Mouse (Mus musculus) erythroid progenitor cell, adult 5-6 weeks (primary cell): ENCODE measurements around the gene Ncapd3. TPM values are rescaled to one million over a fixed set of nuclear protein-coding genes. Genes with fewer than 3 reads are reported as not detected.

Experiments
- ATAC-seq: replicated peaks from 2 replicates; pipeline ENCODE4 v1.8.0; 2016; ENCODE audit warnings: moderate number of reproducible peaks, mild to moderate bottlenecking, moderate TSS enrichment, inconsistent platforms; ENCODE audit not compliant: poor library complexity, low FRiP score, severe bottlenecking
- total RNA-seq, 2 experiments: library from RNA; stranded (forward) in 1 of 2; stranded (reverse) in 1 of 2; fragments of 150-400 nt in 1 of 2; fragments of 186-747, 209-891 nt in 1 of 2; gene quantifications; 2 replicates each; pipeline versions ENCODE4 v1.2.3 to v1.2.4; 2015 to 2017; ENCODE audit warnings: low replicate concordance in 2 of 2

Gene Ncapd3
- total RNA-seq (2015; ENCODE audit: low replicate concordance) = 406 and 456 TPM in 2 replicates
- 245 and 279 TPM in 2 replicates for total RNA-seq (2017; ENCODE audit: low replicate concordance)

DNA sequence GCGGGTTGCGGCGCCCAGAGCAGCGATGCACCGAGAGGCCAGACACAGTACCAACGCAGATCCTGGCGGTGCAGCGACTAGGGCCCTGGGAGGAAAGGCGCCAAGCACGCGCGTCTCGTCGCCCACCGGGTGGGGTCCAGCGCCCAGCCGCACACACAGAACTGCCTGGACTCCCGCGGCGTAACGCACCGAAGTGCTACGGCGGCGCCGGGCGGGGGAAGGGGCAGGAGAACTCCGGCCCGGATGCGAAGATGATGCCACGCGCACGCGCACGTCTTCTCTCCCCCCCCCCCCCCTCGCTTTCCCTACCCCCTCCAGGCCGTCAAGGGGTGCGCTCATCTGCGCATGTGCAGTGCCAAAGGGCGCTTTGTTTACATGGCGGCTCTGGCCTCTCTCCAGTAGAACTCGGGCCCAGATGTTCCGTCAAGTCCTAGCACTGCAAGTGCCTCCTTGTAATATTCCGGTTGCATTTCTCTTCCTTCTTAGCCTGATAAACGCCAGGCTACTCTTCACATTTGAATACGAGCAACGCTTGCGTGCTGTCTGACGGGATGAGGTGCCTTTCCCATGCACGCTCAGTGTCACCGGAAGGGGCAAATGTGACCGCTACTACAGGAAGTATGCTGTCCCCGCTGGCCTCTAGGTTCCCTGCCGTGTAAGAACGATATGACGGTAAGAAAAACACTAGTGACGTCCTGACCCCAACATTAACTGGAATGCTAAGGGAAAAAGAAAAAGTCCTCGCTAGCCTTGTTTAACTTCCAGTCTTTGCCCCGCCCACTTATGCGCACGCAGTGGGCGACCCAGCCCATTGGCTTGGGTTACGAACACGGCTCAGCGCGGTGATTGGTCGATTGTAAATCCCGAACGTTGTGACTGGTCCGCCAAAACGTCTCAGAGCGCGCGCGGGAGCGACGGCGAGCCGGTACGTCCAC lies at the start of gene Ncapd3, which contains the start of gene Vps26b:
TSS of gene Ncapd3 (plus strand) at position 348 of the 935 bp plus-strand sequence.
TSS of gene Vps26b (minus strand) at position 238 of the 935 bp plus-strand sequence.
- ATAC-seq = peak; percentile 93

DNA sequence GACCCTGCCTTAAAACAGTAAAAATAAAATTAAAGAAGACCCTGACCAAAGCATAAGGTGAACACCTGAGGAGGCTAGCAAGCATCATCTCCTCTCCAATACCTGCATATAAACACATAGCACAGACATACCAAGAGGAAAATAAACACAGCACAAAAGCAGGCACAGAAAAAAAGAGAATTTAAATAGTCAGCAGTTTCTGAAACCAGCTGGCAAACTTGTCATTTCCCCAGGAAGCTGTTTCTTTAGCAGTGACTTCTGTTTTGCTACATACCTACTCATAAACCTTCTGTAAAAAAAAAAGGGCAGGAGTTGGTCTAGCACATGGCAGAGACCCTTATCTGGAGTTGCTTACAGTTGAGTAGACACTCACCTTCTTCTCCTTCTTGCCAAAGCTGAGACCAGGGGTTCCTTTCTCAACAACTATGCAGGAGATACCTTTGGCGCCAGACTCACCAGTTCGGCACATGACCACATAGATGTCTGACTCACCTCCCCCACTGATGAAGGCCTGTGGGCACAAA lies 44.8 kb upstream of the Ncapd3 start:
- ATAC-seq = no peak

DNA sequence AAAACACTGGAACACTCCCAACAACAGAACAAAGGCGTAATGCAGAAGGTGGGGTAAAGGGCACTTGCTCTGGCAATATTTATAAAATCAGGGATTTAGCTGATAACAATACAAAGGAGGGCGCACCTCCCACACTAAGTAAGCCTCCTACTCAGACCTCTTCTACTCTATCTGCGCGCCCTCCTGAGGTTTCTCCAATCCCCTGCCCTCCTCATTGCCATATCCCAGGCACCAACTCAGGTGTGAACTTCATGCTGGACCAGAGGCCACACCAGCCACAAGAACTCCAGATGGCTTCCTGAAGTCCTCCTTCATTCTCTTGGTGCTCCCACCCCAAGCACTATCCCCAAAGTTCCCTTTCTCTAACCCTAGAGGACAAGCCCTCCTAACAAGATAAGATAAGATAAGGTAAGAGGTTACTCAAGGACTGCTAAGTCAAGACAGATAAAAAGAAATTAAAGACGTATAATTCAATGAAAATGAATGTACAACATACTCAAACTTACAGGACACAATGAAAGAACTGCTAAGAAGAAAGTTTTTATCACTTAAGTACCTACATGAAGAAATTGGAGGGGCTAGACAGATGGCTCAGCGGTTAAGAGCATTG lies 44.2 kb upstream of the Ncapd3 start:
- ATAC-seq = no peak

DNA sequence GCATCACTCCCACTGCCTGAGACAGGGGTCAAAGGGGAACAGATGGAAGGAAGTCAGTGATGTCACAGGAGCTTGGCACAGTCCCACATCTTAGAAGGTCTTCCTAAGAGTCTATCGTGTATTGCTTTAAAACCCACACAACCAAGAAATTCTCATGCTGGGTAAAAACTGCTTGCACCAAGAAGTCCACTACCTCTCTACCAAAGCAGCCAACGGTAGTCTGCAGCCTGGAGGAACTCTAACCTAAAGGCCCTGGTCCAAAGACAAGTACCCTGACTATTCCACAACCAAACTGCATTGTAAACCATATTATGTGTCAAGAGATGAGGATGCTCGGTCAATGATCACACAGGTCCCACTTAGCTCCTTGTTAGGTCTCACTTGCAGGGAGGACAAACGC lies 39.8 kb upstream of the Ncapd3 start:
- ATAC-seq = no peak

DNA sequence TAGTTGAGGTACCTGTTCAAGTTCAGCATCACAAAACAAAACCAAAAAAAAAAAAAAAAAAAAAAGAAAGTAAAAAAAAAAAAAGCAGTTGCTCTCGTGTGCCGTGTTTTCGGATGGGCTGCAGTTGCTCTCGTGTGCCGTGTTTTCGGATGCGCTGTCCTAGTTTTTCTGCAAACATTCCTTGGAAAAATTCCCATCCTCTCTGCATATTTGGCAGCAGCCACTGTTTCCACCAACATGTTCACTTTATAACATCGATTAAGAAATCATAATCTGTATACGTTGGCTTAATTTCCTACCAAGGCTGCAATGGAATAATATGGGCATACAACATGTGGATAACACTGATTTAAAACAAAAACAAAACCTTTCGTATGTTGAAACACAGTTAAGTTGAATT lies 36.9 kb upstream of the Ncapd3 start:
- ATAC-seq = no peak

- no peak for ATAC-seq
Measured at GRCm38 (mm10) chr9:26993900-26994299, 36.1 kb upstream of the Ncapd3 start.

- no peak for ATAC-seq
Measured at GRCm38 (mm10) chr9:26997062-26997461, 32.9 kb upstream of the Ncapd3 start.

GRCm38 (mm10) chr9:26997501-26997900 lies 32.5 kb upstream of the Ncapd3 start:
- no peak for ATAC-seq

DNA sequence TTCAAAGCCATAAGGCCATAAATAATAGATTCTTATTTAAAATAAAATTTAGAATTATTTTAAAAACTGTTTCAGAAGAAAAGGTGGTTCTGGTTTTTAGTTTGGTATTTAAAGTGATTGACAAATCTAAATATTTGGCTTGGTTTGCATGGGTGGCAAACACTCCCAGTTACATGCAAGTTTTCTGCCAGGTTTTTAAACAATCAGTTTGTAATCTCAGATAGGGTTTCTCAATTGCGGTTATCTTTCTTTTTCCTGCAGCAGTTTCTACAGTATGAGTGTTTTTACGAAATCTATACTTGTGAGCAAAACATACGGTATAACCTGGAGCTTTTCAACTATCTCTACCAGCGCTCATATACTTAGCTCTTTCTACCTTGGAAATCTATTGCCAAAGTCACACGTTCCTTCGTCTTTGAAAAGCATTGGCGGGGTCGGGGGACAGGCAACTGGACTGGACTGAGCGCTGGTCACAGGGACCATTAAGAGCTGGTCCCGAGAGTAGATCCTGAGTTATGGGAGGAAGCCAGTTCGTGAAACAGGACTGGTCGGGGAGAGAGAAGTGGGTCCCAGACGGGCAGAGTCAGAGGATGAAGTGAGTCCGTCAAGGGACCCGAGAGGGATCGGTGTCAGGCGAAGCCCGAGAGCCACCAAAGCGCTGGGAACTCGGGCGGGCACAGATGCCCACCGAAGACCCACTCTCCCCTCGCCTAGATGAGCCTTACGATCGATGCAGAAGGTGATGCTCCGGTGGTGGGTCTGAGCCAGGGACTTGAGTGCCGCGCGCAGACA lies 31.1 kb upstream of the Ncapd3 start:
- 0 out of 2 replicates have a peak, but pooled peaks have one; percentile 2 for ATAC-seq

DNA sequence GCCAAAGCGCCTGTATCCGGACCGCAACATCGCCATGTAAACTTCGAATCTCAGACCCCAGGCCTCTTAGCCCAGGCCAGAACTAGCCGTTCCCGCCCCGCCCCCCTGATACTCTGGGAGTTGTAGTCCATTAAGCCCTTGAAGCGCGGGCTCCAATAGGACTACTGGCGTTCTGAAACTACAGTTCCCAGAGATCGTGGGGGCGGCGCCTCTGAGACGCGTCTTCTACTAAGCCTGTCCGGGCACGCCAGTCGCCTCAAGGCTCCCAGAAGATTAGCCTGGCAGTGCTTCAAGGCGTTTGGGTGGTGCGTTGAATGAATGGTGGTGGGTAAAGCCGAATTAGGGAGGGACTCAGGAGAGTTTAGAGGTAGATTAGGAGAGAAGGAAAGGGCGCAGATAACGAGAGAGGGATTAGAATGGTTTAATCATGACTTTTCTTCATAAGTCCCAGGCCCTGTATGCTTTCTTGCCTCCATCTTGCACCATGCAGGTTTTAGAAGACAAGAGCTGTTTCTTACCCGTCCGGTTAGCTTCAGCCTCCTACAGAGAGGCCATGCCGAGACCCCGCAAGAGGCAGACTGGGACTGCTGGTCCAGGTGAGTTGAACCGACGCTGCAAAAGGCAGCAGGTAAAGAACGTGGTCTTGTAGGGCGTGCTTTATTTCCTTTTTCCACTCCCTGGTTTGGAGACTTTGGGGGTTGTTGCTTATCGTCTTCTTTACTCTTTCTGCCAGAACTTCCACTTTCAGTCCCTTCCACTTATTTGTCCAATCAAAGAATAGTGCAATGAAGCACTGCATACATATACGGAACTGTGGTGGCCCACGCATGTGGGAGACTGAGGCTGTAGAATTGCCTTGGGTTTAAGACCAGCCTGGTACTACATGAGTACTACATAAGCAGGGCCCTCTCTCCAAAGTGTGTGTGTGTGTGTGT lies 30.2 kb upstream of the Ncapd3 start, which contains the start of the genes Acad8 and Thyn1:
TSS of gene Acad8 (minus strand) at position 106 of the 935 bp plus-strand sequence.
TSS of gene Thyn1 (plus strand) at position 250 of the 935 bp plus-strand sequence.
- peak; percentile 99 for ATAC-seq

DNA sequence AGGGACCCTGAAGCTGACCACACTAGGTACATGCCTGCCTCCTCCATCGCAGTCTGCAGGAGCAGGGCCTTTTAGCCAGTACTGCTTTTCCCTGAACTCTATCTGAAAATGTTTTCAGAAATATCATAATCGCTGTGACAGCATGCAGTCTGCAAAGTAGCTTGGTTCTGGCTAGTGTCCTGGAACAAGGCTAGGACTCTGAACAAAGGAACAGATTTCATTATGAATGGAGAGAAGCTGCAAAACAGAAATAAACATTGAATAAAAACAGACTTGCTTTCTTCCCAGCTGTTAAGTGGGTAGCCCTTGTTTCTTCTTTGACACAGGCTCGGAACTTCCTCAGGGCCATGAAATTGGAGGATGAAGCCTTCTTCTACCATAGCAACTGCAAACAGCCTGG lies 24.7 kb upstream of the Ncapd3 start:
- no peak for ATAC-seq

DNA sequence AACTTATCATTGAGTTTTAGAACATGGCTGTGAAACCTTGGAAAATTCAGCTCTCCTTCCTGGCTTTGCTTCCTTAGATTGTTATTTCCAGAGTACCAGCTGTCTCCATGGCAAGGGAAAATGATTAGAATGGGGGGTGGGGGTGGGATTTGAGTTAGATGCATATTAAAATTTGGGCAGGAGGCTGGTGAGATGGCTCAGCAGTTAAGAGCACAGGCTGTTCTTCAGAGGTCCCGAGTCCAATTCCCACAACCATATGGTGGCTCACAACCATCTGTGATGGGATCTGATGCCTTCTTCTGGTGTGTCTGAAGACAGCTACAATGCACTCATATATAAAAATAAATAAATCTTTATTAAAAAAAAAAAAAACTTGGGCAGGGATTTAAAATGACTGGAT lies 24.0 kb upstream of the Ncapd3 start:
- ATAC-seq = no peak

DNA sequence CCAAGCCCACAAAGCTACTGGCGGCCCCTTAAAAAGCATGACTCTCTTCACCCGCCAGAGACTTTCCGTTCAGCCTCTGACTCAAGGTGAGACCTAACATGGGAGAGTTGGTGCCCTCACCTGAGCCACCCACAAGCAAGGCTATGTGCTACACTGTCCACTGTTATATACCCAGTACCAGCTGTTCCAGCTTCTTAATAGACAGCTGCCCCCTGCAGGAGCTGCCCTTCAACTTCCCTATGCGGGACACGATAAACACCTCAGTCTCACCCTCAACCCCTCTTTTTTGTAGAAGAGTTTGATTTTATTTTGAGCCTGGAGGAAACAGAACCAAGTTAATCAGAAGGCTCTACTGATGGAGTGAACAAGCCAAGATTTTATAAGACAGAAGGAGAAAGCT lies 23.1 kb upstream of the Ncapd3 start:
- no peak for ATAC-seq

GRCm38 (mm10) chr9:27009231-27009630 lies 20.7 kb upstream of the Ncapd3 start:
- no peak for ATAC-seq

GRCm38 (mm10) chr9:27011572-27011971 lies 18.4 kb upstream of the Ncapd3 start:
- no peak for ATAC-seq

- ATAC-seq = no peak
Measured at GRCm38 (mm10) chr9:27018961-27019360, 11.0 kb upstream of the Ncapd3 start.

DNA sequence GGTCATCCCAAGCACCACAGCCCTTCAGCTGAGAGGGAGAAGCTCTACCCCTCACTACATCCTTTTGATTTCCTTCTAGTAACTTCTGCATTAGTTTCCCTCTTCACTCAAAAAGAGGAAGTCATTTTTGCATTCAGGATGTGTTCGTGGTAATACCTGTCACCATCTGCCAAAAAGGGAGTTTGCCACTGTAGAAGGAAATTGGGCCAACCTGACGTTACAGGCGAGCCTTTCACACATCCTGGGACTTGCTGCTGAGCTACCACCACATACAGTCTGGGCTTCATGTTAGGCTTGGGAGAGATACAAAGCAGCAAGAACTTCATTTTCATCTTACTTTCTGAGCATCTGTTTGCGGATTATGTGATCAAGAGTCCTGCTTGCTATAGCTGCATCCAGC lies 6.3 kb upstream of the Ncapd3 start:
- no peak for ATAC-seq

DNA sequence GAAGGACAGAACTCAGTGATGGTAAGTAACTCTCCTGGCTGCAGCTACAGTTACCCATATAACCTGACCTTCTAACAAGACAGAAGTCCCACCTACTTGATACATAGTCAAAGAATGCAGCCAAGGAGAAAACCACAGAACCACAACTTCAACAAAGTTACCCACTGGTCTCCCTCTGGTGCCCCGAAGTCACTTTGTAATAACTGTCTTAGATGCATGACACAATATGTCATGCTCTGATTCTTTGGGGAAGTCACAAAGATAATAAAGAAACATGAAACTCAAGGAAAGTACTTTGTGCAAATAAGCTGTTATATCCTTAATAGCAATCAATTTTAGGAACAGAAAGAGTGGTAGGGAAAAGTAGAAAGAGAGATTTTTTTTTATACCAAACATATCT lies 3.3 kb upstream of the Ncapd3 start:
- ATAC-seq = no peak
